Mouse (Mus musculus) cortical plate, adult 2 months (tissue): Measurements from ENCODE around the gene Usp33.

Source experiments
- CTCF ChIP-seq: fragments of 200-500 bp; IDR thresholded peaks from 2 replicates; pipeline ENCODE4 v1.5.1; 2011; ENCODE audit warnings: mild to moderate bottlenecking, control low read depth, low read length; ENCODE audit not compliant: insufficient read depth; ENCODE audit errors: extremely low read depth
- POLR2A ChIP-seq: fragments of 200-500 bp; IDR thresholded peaks from 2 replicates; pipeline ENCODE4 v1.6.1; 2011; ENCODE audit warnings: mild to moderate bottlenecking, low read length, control low read depth; ENCODE audit not compliant: insufficient read depth; ENCODE audit errors: extremely low read depth

DNA sequence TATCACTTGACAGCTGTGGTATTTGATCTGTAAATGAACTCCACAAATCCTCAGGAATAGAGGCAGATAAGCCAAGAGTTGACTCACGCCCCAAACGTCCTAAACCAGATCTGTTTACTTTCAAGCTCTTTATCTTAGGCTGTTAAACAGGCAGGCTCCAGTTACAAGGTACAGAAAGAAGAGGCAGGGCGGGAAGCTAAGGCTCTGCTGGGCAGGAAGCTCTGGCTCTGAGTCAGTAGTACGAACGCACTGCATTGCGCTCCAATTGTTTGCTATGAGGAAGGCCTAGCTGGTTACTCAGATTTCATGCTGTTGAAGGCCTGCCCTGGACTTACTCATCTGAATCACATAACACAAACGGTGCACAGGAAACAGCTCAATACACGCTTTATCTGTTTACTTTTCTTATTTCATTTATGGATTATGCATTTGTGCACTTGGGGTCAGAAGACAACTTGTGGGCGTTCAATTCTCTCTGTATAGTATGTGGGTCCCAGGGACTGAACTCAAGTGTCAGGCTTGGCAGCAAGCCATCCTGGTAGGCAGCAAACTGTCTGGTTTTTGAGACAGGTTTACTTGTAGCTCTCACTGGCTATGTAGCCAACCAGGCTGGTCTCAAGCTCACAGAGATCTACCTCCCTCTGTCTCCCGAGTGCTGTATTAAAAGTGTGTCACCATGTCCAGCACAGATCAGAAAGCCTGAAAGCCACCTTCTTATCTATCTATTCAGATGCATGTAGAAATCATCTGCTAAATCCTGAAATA is 37.6 kb upstream of the Usp33 start:
- no peak for TF ChIP-seq CTCF
- no peak for TF ChIP-seq POLR2A
